Mouse (Mus musculus): Measurements from ENCODE around the gene Mrpl47.
A peak's percentile ranks its signal among the peaks of the same experiment; 100 is the strongest.
"Not testable (repeated sequence)": the region's sequence is repeated elsewhere in the genome, so short reads cannot be mapped to it uniquely, and the experiment has no call there.

Mrpl47 gene

GRCm38 (mm10) chr3:32705647-32706348 lies 31.6 kb downstream of the Mrpl47 start, which contains the start of gene Actl6a:
Gene Actl6a (plus strand): TSS chr3:32706298.
- DNase-seq, result not testable (repeated sequence)

GRCm38 (mm10) chr3:32704632-32705031 lies 32.8 kb downstream of the Mrpl47 start:
- DNase-seq, result not testable (repeated sequence)

GRCm38 (mm10) chr3:32704021-32704420 lies 33.4 kb downstream of the Mrpl47 start:
- not testable (repeated sequence) for DNase-seq

GRCm38 (mm10) chr3:32698228-32698863 lies 39.1 kb downstream of the Mrpl47 start:
- DNase-seq, result peak; percentile 81 to 86

- DNase-seq, result no peak
These were observed 41.8 kb downstream of the Mrpl47 start for GRCm38 (mm10) chr3:32695583-32695980.

- DNase-seq, result no peak
These were observed 42.4 kb downstream of the Mrpl47 start for GRCm38 (mm10) chr3:32694737-32695582.

GRCm38 (mm10) chr3:32694211-32694610 lies 43.2 kb downstream of the Mrpl47 start:
- DNase-seq, result no peak

GRCm38 (mm10) chr3:32691841-32692240 lies 45.6 kb downstream of the Mrpl47 start:
- no peak for DNase-seq

GRCm38 (mm10) chr3:32690901-32691300 lies 46.5 kb downstream of the Mrpl47 start:
- DNase-seq, result no peak

GRCm38 (mm10) chr3:32690008-32690407 lies 47.4 kb downstream of the Mrpl47 start:
- DNase-seq, result no peak

GRCm38 (mm10) chr3:32689567-32689999 lies 47.8 kb downstream of the Mrpl47 start:
- no peak for DNase-seq

- DNase-seq, result no peak
These were observed 50.2 kb downstream of the Mrpl47 start for GRCm38 (mm10) chr3:32687156-32687555.

- no peak for DNase-seq
These were observed 50.9 kb downstream of the Mrpl47 start for GRCm38 (mm10) chr3:32686537-32686936.

GRCm38 (mm10) chr3:32684631-32685030 lies 52.8 kb downstream of the Mrpl47 start:
- DNase-seq, result no peak

GRCm38 (mm10) chr3:32682910-32683531 lies 54.4 kb downstream of the Mrpl47 start:
- no peak for DNase-seq

GRCm38 (mm10) chr3:32676393-32676792 lies 61.0 kb downstream of the Mrpl47 start:
- no peak for DNase-seq
